Mouse (Mus musculus) MEL (cell line): ENCODE measurements around the gene Gas7. TPM values are rescaled to one million over a fixed set of nuclear protein-coding genes. Genes with fewer than 3 reads are reported as not detected.

Experiments used
- DNase-seq: peaks from one replicate; pipeline ENCODE4 v3.0.0; 2011; ENCODE audit warnings: low read depth, low spot score
- H3K27ac ChIP-seq: 2 replicates; pipeline ENCODE4 v1.5.1; 2012; ENCODE audit warnings: low read depth, mild to moderate bottlenecking, control low read depth, low read length, moderate library complexity; ENCODE audit not compliant: control insufficient read depth
- H3K27me3 ChIP-seq, 2 experiments: fragments of 150-350 bp in 1 of 2; sonication (generic) in 1 of 2; 2 replicates each; pipeline ENCODE4 v1.6.1; 2012; ENCODE audit warnings: low read length in 2 of 2, mild to moderate bottlenecking in 2 of 2, improper control_type of control experiment in 1 of 2, moderate library complexity in 1 of 2; ENCODE audit not compliant: insufficient read depth in 2 of 2, control insufficient read depth in 1 of 2
- H3K36me3 ChIP-seq, 2 experiments: 2 replicates each; pipeline ENCODE4 v1.6.1; 2012 to 2014; ENCODE audit warnings: low read length in 2 of 2, improper control_type of control experiment in 1 of 2, inconsistent platforms in 1 of 2, mild to moderate bottlenecking in 1 of 2; ENCODE audit not compliant: insufficient read depth in 2 of 2, control insufficient read depth in 1 of 2
- H3K4me1 ChIP-seq, 2 experiments: fragments of 150-350 bp in 1 of 2; sonication (generic) in 1 of 2; 2 replicates each; pipeline ENCODE4 v1.6.1; 2012; ENCODE audit warnings: low read length in 2 of 2, improper control_type of control experiment in 1 of 2, mild to moderate bottlenecking in 1 of 2; ENCODE audit not compliant: insufficient read depth in 2 of 2, control insufficient read depth in 1 of 2
- H3K4me3 ChIP-seq, 2 experiments: fragments of 150-350 bp in 1 of 2; sonication (generic) in 1 of 2; 2 replicates each; pipeline ENCODE4 v1.5.1; 2012; ENCODE audit warnings: low read depth in 2 of 2, low read length in 2 of 2, mild to moderate bottlenecking in 2 of 2, moderate library complexity in 2 of 2, control low read depth in 1 of 2, improper control_type of control experiment in 1 of 2; ENCODE audit not compliant: control insufficient read depth in 1 of 2, insufficient read depth in 1 of 2
- H3K79me2 ChIP-seq: 2 replicates; pipeline ENCODE4 v1.6.1; 2012; ENCODE audit warnings: mild to moderate bottlenecking, low read length, moderate library complexity; ENCODE audit not compliant: control insufficient read depth, poor library complexity, insufficient read depth
- H3K9ac ChIP-seq: 2 replicates; pipeline ENCODE4 v1.6.1; 2012; ENCODE audit warnings: low read depth, mild to moderate bottlenecking, control low read depth, low read length, moderate library complexity; ENCODE audit not compliant: control insufficient read depth, poor library complexity, severe bottlenecking
- H3K9me3 ChIP-seq: fragments of 150-350 bp; sonication (generic); replicated peaks from 2 replicates; pipeline ENCODE4 v1.6.1; 2012; ENCODE audit warnings: mild to moderate bottlenecking, low read length, improper control_type of control experiment, moderate library complexity; ENCODE audit not compliant: insufficient read depth
- E2F4 ChIP-seq: IDR thresholded peaks from 2 replicates; pipeline ENCODE4 v1.6.1; 2011; ENCODE audit warnings: low read depth, low read length, improper control_type of control experiment, borderline replicate concordance
- EP300 ChIP-seq, 2 experiments: IDR thresholded peaks; 2 replicates each; pipeline ENCODE4 v1.6.1; 2011; ENCODE audit warnings: improper control_type of control experiment in 2 of 2, low read length in 2 of 2, low read depth in 1 of 2, mild to moderate bottlenecking in 1 of 2
- ETS1 ChIP-seq: IDR thresholded peaks from 2 replicates; pipeline ENCODE4 v1.6.1; 2012; ENCODE audit warnings: low read depth, mild to moderate bottlenecking, inconsistent platforms, low read length, improper control_type of control experiment, moderate library complexity
- GABPA ChIP-seq: IDR thresholded peaks from 2 replicates; pipeline ENCODE4 v1.6.1; 2012; ENCODE audit warnings: low read depth, mild to moderate bottlenecking, inconsistent platforms, low read length, improper control_type of control experiment, moderate library complexity
- HCFC1 ChIP-seq: IDR thresholded peaks from 2 replicates; pipeline ENCODE4 v1.6.1; 2012; ENCODE audit warnings: low read depth, mild to moderate bottlenecking, inconsistent platforms, low read length, improper control_type of control experiment, moderate library complexity
- MAX ChIP-seq: IDR thresholded peaks from 2 replicates; pipeline ENCODE4 v1.6.1; 2011; ENCODE audit warnings: low read length, improper control_type of control experiment
- MAZ ChIP-seq: IDR thresholded peaks from 2 replicates; pipeline ENCODE4 v1.6.1; 2012; ENCODE audit warnings: low read depth, mild to moderate bottlenecking, inconsistent platforms, low read length, improper control_type of control experiment
- MEF2A ChIP-seq: IDR thresholded peaks from 2 replicates; pipeline ENCODE4 v1.6.1; 2014; ENCODE audit warnings: low read depth, mild to moderate bottlenecking, inconsistent platforms, low read length, improper control_type of control experiment; ENCODE audit not compliant: poor library complexity, insufficient replicate concordance, severe bottlenecking; ENCODE audit errors: extremely low read depth
- MXI1 ChIP-seq: IDR thresholded peaks from 2 replicates; pipeline ENCODE4 v1.6.1; 2011; ENCODE audit warnings: mild to moderate bottlenecking, low read depth, low read length, improper control_type of control experiment
- MYB ChIP-seq: IDR thresholded peaks from 2 replicates; pipeline ENCODE4 v1.6.1; 2011; ENCODE audit warnings: mild to moderate bottlenecking, low read depth, low read length, improper control_type of control experiment
- MYC ChIP-seq: IDR thresholded peaks from 2 replicates; pipeline ENCODE4 v1.6.1; 2011; ENCODE audit warnings: low read depth, mild to moderate bottlenecking, low read length, improper control_type of control experiment, moderate library complexity
- NELFE ChIP-seq: IDR thresholded peaks from 2 replicates; pipeline ENCODE4 v1.6.1; 2011; ENCODE audit warnings: low read depth, low read length, improper control_type of control experiment
- POLR2A ChIP-seq, 2 experiments: IDR thresholded peaks; 2 replicates each; pipeline ENCODE4 v1.6.1; 2011 to 2012; ENCODE audit warnings: low read length in 2 of 2, mild to moderate bottlenecking in 2 of 2, control low read depth in 1 of 2, improper control_type of control experiment in 1 of 2, low read depth in 1 of 2, moderate library complexity in 1 of 2; ENCODE audit not compliant: control insufficient read depth in 1 of 2, insufficient read depth in 1 of 2, poor library complexity in 1 of 2
- TAL1 ChIP-seq: IDR thresholded peaks from 2 replicates; pipeline ENCODE4 v1.6.1; 2012; ENCODE audit warnings: mild to moderate bottlenecking, inconsistent platforms, low read length, moderate library complexity, mixed read lengths
- TBP ChIP-seq: IDR thresholded peaks from 2 replicates; pipeline ENCODE4 v1.8.0; 2011; ENCODE audit warnings: low read depth, low read length, improper control_type of control experiment
- USF1 ChIP-seq: IDR thresholded peaks from 2 replicates; pipeline ENCODE4 v1.6.1; 2014; ENCODE audit warnings: low read depth, mild to moderate bottlenecking, inconsistent platforms, low read length, improper control_type of control experiment, moderate library complexity
- USF2 ChIP-seq, 2 experiments: IDR thresholded peaks; 2 replicates each; pipeline ENCODE4 v1.6.1; 2011 to 2012; ENCODE audit warnings: improper control_type of control experiment in 2 of 2, low read length in 2 of 2, borderline replicate concordance in 1 of 2, inconsistent platforms in 1 of 2, low read depth in 1 of 2, mild to moderate bottlenecking in 1 of 2; ENCODE audit not compliant: insufficient read depth in 1 of 2
- ZNF384 ChIP-seq: IDR thresholded peaks from 2 replicates; pipeline ENCODE4 v1.6.1; 2012; ENCODE audit warnings: low read depth, mild to moderate bottlenecking, inconsistent platforms, low read length, improper control_type of control experiment
- polyA plus RNA-seq, 2 experiments: library from polyadenylated mRNA; stranded (reverse) in 1 of 2; unstranded in 1 of 2; fragments of >175 nt in 1 of 2; fragments of >200 nt in 1 of 2; gene quantifications; 2 replicates each; pipeline versions ENCODE4 v1.2.1 to v1.2.4; 2012; ENCODE audit warnings: low replicate concordance in 2 of 2, low read depth in 1 of 2; ENCODE audit not compliant: insufficient read length in 2 of 2, insufficient read depth in 1 of 2, missing spikeins in 1 of 2
- total RNA-seq: library from RNA; depleted of rRNA; stranded (reverse); fragments of 300-350 nt; gene quantifications from 2 replicates; pipeline ENCODE4 v1.2.3, GENCODE M21; 2012

The Gas7 gene
- total and polyA plus RNA-seq, 3 experiments = 0.04 TPM; not detected in 2

GRCm38 (mm10) chr11:67633620-67634229, 178.5 kb downstream of the Gas7 start:
- DNase-seq = no peak
- no peaks in the 10 kb centered on the region for H3K36me3 ChIP-seq
- H3K27ac ChIP-seq = no peak overlapping the region
- H3K4me1 ChIP-seq = no peaks in the 10 kb centered on the region
- TF ChIP-seq MXI1 (no peak), POLR2A (IDR thresholded peaks at IDR 0.05; ENCODE audit: control insufficient read depth in 1 of 2, insufficient read depth in 1 of 2, low read depth in 1 of 2, low read length in 2 of 2, poor library complexity in 1 of 2) (no peak), USF1 (no peak), TAL1 (no peak), MYC (no peak), MEF2A (no peak), ZNF384 (no peak), MAX (no peak), USF2 (IDR thresholded peaks at IDR 0.05; ENCODE audit: borderline replicate concordance in 1 of 2, insufficient read depth in 1 of 2, low read depth in 1 of 2, low read length in 2 of 2) (no peak), E2F4 (no peak), EP300 (IDR thresholded peaks at IDR 0.05; ENCODE audit: low read depth in 1 of 2, low read length in 2 of 2) (no peak)
- H3K27me3 ChIP-seq = no peaks in the 10 kb centered on the region
- no peaks in the 10 kb centered on the region for H3K79me2 ChIP-seq
- no peak overlapping the region for H3K4me3 ChIP-seq
- H3K9me3 ChIP-seq = no peaks in the 10 kb centered on the region
- H3K9ac ChIP-seq = no peak overlapping the region

DNA sequence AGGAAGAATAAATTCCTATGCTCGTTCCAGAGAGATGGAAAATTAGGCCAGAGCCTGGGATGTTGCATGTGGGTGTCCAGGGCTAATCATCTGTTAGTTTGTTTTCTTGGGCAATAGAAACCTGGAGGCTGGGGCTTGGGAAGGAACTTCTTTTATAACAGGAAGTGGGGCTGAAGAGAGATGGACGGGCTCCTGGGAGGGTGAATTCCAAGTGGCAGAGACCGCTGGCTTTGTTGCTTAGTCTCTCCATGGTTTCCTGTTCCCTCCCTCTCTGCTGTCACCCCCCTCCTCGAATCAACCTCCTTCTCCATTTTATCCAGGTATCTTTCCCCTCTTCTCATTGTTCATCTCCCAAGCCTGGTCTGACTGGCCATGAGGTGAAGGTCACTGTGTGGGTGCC, 181.0 kb downstream of the Gas7 start:
- H3K4me3 ChIP-seq = no peak overlapping the region
- no peak for TF ChIP-seq MAZ
- TF ChIP-seq, all 39 proteins: peak for 0
- no peaks in the 10 kb centered on the region for H3K27me3 ChIP-seq
- H3K79me2 ChIP-seq = no peaks in the 10 kb centered on the region
- no peak for DNase-seq
- H3K9ac ChIP-seq = no peak overlapping the region
- no peaks in the 10 kb centered on the region for H3K9me3 ChIP-seq
- no peaks in the 10 kb centered on the region for H3K36me3 ChIP-seq
- H3K27ac ChIP-seq = no peak overlapping the region
- H3K4me1 ChIP-seq = no peaks in the 10 kb centered on the region

DNA sequence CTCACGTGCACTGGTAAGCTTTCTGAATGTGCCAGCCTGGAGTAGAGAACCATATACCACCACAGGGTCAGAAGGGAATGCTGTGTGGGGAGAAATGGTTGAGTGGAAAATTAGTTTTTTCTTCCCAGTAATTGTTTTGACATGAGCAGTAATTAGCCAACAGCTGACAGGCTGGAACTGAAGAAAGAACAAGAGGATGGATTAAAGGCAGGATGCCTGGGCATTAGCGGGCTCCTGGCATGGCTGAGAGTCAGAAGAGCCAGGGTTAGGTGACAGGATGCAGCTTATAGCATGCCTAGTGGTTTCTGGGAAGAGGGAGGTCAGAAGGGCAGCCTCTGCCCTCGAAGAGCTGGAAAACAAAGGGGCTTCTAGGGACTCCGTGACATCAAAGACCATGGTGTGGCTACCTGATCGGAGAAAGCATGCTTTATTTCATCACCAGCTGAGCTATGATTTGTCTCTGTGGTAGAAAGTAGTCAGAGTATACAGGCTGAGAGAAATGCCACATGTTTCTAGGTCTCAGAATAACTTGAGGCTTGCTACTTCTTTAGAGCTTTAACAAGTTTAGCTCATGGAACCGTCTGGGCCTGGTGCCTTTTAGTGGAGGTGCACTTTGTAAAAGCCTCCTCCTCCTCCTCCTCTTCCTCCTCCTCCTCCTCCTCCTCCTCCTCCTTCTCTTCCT, 181.8 kb downstream of the Gas7 start:
- H3K79me2 ChIP-seq = no peaks in the 10 kb centered on the region
- H3K9me3 ChIP-seq = no peaks in the 10 kb centered on the region
- H3K9ac ChIP-seq = no peak overlapping the region
- no peak overlapping the region for H3K4me3 ChIP-seq
- no peak for DNase-seq
- H3K4me1 ChIP-seq = no peaks in the 10 kb centered on the region
- H3K36me3 ChIP-seq = no peaks in the 10 kb centered on the region
- H3K27ac ChIP-seq = no peak overlapping the region
- no peaks in the 10 kb centered on the region for H3K27me3 ChIP-seq
- TF ChIP-seq MXI1 (no peak), HCFC1 (no peak), NELFE (no peak), ETS1 (no peak), E2F4 (no peak), MYB (no peak), GABPA (no peak), TBP (no peak), MAZ (no peak)
